Mouse (Mus musculus): ENCODE measurements at regions not wholly inside any gene's neighbourhood (a gene's known extent, or its start where the extent isn't known, plus 50 kb on each side); places are given as distances from the start of the nearest gene placed in this dataset.
A peak's percentile ranks its signal among the peaks of the same experiment; 100 is the strongest.

DNA sequence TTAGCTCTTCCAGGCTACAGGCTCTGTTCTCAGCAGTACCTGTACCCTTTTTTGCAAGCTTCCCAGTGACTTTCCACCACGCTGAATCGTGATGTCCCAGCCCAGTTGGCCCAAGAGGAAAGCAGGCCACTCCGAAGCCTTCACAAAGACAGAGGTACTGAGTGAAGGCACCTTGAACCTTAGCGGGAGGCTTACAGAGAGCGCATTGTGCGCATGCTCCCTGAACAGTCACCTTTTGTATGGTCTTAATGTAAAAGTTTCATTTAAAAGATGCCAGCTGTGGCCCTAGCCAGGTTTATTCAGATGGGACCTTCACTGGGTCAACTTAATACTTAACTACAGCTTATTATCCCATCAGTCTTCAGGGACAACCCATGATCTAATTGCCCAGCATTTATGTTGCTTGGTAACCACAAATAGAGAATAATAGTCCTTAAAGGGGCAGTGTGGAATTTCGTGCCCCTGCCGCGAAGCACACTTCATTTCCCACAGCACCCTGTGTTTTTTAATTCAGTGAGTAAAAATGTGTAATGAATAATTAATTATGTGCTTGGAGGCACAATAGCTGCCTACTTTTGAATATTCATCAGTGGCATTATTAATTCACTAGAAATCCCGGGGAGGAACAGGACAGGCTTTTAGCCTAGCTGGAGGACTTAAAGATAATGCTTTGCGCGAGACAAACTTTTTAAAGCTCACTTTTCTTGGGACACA is 111.3 kb upstream of the Vrk1 start:
- no peak for DNase-seq

- DNase-seq, result no peak
Observed at GRCm38 (mm10) chr12:105899294-105899909, 110.6 kb upstream of the Vrk1 start.

- DNase-seq, result no peak
Observed at GRCm38 (mm10) chr12:105900479-105900878, 109.5 kb upstream of the Vrk1 start.

DNA sequence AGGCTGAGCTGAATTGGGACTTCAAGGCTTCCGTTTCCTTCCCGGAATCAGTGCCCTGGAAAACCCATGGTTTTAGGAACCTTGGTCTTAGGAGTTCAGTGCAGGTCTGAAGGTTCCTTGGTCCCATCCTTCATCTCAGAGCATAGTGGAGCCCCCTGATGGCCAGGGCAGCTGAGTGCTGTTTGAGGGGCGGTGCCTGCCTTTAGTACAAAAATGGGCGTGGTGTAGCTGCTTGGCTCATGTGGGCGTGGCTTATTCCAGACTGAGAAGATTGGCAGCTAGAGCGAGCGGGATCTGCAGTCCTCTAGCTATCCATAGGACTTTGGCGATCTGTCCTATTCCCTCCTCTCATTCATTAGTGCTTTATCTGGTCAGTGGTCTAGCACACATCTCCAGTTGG is 107.0 kb upstream of the Vrk1 start:
- no peak for DNase-seq

DNA sequence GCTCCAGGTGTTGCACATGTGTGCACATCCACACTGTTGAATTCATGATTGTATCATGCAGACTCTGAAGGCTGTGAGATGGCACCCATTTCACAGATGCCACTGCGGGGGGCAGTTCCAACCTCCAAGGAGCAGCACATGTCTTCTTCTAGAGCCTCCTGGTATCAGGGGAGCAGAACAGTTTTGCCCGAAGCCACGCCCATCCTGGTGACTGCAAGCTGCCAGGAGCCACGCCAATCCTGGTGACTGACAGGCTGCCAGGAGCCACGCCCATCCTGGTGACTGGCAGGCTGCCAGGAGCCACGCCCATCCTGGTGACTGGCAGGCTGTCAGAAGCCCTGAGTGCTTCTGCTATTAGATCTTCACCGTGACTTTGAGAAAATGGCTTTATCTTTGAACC is 103.4 kb upstream of the Vrk1 start:
- DNase-seq, result no peak

GRCm38 (mm10) chr12:105907851-105908620 is 102.0 kb upstream of the Vrk1 start:
- DNase-seq, result no peak

DNA sequence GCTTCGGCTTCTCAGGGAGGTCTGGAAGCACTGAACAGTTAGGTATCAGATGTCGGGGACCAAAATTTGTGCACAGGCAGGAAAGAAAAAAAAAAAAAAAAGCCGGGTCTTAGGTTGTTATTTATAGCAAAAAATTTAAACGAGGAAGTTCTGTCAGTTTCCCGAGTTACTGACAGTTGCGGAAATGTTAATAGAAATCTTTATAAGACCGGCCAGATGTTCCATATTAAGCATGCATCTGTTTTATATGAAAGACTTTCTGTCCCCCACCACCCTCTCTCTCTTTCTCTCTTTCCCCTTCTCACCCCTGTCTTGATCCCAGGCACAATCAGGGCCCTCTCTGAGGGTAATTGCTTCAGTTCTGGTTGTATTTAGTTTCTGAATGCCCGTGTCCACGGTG is 98.5 kb upstream of the Vrk1 start:
- no peak for DNase-seq

DNA sequence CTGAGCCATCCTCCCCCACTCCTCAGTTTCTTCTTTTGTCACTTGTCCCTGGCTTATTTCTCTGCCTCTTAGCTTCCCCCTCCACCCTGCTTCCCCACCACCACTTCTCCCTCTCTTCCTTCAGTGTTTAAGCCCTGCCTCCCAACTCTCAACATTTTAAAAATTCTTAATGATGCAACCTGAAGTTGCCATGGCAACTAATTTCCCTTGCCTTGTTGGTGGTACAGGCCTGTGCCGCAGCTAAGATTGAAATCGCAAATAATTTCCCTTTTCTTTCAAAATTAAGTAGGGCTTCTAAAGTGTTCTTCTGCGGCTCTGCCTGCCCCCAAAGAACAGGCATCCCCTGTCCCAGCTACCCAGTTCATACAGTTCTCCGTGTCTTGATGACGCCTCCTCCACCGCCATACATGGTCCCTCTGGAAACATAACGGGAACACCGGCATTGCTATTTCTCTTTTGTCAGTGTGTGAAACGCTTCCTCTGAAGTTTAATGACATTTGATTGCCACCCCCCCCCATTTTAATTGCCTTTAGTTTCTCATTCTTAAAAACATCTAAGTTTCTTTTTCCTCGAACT is 92.6 kb upstream of the Vrk1 start:
- DNase-seq, result no peak

- DNase-seq, result no peak
Observed at GRCm38 (mm10) chr12:105918775-105919174, 91.3 kb upstream of the Vrk1 start.

DNA sequence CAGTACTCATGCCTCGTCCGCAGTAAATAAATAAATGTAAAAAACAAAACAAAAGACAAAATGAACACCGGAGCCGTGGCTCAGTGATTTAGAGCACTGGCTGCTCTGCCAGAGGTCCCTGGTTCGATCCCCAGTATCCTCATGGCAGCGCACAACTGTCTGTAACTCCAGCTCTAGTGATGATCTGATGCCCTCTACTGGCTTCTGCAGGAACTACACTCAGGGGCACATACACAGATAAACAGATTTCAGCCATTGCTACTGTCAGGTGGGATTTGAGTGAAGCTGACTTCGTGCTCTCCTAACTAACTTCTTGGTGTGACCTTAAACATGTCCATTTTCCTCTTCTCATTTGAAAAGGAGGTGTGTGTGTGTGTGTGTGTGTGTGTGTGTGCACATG is 82.8 kb upstream of the Vrk1 start:
- no peak for DNase-seq

DNA sequence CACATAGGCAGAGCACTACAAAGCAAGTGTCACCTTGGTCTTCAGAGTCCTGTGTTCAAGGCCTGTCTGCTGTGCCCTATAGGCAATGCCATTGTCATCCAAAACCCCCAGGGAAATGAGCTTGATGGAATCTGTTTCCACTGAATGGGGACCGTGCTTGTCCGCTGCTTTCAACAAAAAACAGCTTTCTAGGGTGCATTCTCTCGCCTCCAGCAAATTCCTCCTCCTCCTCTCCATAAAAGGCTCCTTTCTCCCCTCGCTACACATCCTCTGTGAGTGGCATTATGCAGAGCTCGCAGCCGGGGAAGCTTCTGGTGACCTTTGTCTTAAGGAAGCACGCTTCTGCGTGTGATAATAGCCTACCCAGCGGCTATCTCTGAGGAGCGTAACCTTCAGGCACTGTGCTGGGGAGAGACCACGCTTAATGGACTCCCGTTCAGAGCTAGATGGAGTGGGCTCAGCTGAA is 80.5 kb upstream of the Vrk1 start:
- no peak for DNase-seq

DNA sequence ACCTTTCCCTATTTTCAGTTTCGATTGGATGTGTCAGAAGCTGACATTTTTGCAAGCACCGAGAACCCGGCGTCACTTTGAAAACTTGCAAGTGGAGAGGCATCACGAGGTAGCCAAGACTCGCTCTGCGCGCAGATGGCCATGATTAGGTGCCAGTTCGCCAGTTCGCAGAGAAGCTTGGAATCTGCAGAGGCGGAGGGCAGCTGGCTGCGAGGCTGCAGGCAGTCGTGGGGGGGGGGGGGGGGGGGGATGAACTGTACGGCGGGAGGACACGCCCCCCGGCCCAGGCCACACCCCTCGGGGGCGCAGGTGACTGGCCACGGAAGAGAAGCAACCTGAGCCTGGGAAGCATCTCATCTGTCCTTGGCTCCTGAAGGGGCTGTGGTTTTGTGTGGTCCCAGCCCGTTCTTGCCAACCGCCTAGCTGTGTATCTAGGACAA is 74.6 kb upstream of the Vrk1 start:
- DNase-seq, result no peak

DNA sequence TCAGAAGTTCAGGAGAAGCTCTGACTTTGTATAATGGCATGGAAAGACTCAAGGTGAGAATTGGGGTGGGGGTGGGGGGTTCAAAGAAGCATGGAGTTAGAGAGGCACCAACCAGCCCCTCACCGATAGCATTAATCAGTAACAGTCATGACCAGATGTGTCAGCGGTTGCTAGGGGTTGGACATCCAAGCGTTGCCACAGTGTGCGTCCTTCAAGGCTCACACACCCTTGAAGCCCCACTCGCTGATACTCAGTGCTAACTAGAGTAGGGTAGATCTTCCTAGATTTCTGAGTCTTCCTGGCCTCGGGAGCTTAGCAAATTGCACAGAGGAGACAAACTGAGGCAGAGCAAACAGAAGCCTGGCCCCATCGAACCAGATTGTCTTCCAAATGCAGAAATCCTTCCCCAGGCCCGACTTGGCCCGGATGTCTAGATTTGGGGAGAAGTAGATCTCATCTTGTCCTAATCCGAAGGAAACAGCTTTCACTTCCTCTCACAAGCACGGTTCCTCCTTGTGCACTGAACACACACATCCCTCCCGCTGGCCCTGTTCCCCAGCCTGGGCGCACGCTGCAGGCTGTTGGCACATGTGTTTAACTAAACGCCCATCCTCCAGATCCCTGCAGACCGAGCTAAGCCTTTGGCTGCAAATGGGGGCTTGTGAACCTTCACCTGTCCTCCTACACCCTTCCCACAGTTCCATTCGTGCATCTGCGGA is 73.1 kb upstream of the Vrk1 start:
- peak in 1 of 2 experiments; percentile 4 for DNase-seq

DNA sequence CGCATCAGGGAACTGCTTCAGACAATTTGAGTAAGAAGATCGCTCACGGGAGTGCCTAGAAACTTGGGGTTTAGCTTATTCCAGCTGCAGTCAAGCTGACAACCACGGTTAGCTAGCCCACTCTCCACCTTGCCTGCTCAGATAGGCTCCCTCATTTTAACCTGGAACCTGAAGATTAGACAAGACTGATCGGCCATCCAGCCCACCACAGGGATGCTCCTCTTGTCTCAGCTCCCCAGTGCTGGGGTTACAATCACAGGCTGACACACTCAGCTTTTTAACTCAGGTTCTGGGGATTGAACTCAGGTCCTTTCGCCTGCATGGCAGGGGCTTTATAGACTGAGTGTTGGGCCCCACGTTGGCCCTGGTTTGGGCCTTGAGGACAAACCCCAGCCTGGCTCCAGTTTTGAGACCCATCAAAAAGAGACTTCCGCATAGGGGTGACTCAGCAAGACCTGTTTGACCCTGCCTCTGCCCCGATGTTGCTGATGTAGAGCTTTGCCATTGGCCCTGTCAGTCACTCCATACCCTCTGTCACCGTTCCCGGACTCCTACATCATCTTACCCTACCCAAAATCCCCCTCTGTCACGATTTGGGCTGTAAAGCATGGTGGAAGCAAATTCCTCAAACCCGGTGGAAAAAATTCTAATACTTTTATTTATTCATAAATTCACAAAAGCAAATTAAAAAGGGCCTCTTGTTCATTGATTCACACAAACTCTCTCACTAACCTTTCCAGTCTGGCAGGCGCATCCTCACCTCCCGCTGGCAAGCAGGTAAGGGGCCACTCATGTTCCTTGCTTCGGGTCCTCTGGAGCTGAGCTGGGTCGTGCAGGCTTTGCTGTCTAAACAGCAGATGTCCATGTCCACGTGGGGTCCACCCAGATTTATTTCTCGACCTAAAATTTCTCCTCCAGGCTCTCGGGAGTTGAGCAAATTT is 67.6 kb upstream of the Vrk1 start:
- DNase-seq, result no peak

- no peak for DNase-seq
Observed at GRCm38 (mm10) chr12:105943077-105943433, 67.0 kb upstream of the Vrk1 start.

DNA sequence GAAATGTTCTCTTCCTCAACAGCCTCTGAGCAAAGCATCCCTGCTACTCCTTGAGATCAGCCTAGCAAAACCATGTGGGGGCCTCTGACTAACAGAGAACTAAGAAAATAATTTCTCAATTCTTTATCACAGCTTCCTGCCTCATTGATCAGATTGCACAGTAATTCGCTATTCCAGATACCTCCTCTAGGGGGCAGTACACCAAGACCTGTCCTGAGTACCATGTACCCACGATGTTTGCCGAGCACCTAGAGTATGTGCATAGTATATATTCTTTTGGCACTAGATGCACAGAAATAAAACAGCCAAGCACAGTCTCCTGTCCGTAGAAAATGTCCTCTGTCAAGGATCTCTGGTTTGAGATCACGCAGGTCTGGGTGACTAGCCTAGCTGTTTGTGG is 62.7 kb upstream of the Vrk1 start:
- DNase-seq, result no peak

GRCm38 (mm10) chr12:105948322-105948721 is 61.7 kb upstream of the Vrk1 start:
- no peak for DNase-seq

GRCm38 (mm10) chr12:105955764-105956290 is 54.2 kb upstream of the Vrk1 start:
- DNase-seq, result no peak

- DNase-seq, result no peak
Observed at GRCm38 (mm10) chr12:105959756-105960155, 50.3 kb upstream of the Vrk1 start.

Measured in lung, adult 18-20 months (tissue).